Mouse (Mus musculus) C2C12 (cell line): ENCODE results near the gene Gm21188.
"Not testable (repeated sequence)": the region's sequence is repeated elsewhere in the genome, so short reads cannot be mapped to it uniquely, and the experiment has no call there.

Source experiments
- CTCF ChIP-seq: IDR thresholded peaks from one replicate; pipeline ENCODE4 v1.5.1; 2011; ENCODE audit not compliant: control insufficient read depth, insufficient read depth, insufficient read length
- FOSL1 ChIP-seq: IDR thresholded peaks from one replicate; pipeline ENCODE4 v1.8.0; 2011; ENCODE audit warnings: mild to moderate bottlenecking, low read length; ENCODE audit not compliant: poor library complexity, insufficient read depth, severe bottlenecking
- MAX ChIP-seq: IDR thresholded peaks from one replicate; pipeline ENCODE4 v1.6.1; 2011; ENCODE audit warnings: mild to moderate bottlenecking, control low read depth
- MYOG ChIP-seq: IDR thresholded peaks from one replicate; pipeline ENCODE4 v1.6.1; 2011; ENCODE audit not compliant: control insufficient read depth, insufficient read length; ENCODE audit errors: extremely low read depth

DNA sequence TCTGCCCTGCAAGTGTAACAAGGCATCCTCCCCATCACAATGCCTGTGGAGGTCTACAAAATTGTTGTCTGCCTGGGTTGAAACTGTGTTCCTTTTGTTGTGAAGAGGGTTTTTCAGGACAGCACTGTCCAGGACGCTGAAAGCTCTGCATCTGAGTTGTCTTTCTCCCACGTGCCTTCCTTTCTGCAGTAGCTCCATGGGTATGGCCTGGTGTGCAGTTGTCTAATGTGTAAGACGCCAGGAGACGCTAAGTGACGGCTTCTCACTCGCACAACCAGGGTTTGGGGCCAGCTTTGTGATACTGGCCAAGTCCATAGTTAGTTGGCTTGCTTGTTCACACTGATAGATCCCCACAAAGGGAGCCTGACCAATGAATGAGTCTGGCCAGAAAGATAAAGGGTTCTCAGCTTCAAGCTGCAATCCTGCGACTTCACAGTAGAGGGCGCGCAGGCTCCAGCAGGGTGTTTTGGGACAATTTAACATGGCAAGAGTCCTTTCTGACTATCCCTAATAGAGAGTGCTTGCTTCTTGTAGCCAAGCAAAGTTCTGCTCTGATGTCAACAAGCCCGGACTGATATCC is 60.0 kb downstream of the Gm21188 start:
- TF ChIP-seq CTCF, MYOG, FOSL1, MAX: not testable (repeated sequence)
